Mouse (Mus musculus): ENCODE measurements around the gene Zfp786. TPM values are rescaled to one million over a fixed set of nuclear protein-coding genes. Genes with fewer than 3 reads are reported as not detected.
"Not testable (repeated sequence)": the region's sequence is repeated elsewhere in the genome, so short reads cannot be mapped to it uniquely, and the experiment has no call there.

Zfp786 gene
- polyA plus RNA-seq, 1 experiment from 2014 or later: 5.6 TPM

DNA sequence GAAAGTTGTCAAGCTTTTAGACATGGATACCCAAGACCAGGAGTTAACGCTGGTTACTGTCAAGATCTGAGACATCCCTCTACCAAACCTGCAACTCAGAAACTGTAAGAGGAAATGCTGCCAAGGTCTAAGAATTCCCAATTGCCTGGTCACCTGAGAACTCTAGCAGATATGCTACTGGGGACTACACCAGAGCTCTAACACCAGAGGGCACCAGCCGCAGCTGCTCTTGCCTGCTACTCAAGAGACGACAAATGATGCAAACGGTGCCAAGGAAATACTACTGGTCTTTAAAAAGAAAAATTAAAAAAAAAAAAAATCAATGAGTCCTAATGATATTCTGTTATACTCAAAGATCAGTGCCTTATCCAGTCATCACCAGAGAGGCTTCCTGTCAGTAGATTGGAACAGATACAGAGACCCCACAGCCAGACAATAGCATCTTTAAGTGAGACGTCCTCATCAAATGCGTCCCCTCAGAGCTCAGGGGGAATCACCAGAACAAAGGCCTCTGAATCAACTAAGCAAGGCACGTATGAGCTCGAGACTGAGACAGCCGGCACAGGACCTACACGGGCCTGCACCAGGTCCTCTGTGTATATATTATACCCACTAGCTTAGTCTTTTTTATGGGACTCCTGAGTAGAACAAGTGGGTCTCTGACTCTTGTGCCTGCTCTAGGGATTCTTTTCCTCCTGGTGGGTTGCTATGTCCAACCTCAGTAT is 36.4 kb downstream of the Zfp786 start:
- H3K36me3 ChIP-seq: peaks cover 51% of the 10 kb centered on the region
- H3K9ac ChIP-seq: no peak overlapping the region
- H3K27ac ChIP-seq: no peak overlapping the region
- ATAC-seq (ENCODE audit: low FRiP score, low read depth): no peak
- WGBS: 67% methylated on average over 10 of the region's 10 CpGs
- H3K9me3 ChIP-seq: no peaks in the 10 kb centered on the region
- H3K4me1 ChIP-seq: no peaks in the 10 kb centered on the region
- no peak overlapping the region for H3K4me3 ChIP-seq
- no peaks in the 10 kb centered on the region for H3K27me3 ChIP-seq
- H3K4me2 ChIP-seq (replicated peaks): no peak overlapping the region

GRCm38 (mm10) chr6:47793284-47793683 is 37.4 kb downstream of the Zfp786 start:
- peaks cover 41% of the 10 kb centered on the region for H3K36me3 ChIP-seq
- WGBS: 74% methylated on average over 5 of the region's 5 CpGs
- H3K27me3 ChIP-seq: no peaks in the 10 kb centered on the region
- no peak overlapping the region for H3K27ac ChIP-seq
- ATAC-seq (ENCODE audit: low FRiP score, low read depth): no peak
- H3K4me3 ChIP-seq: no peak overlapping the region
- H3K4me2 ChIP-seq (replicated peaks): no peak overlapping the region
- H3K9ac ChIP-seq: no peak overlapping the region
- no peaks in the 10 kb centered on the region for H3K9me3 ChIP-seq
- 0 out of 2 replicates have a peak, but pooled peaks cover 5% of the 10 kb centered on the region for H3K4me1 ChIP-seq

- H3K36me3 ChIP-seq: peaks cover 34% of the 10 kb centered on the region
- H3K4me3 ChIP-seq: no peak overlapping the region
- no peaks in the 10 kb centered on the region for H3K9me3 ChIP-seq
- 0 out of 2 replicates have a peak, but pooled peaks cover 5% of the 10 kb centered on the region for H3K4me1 ChIP-seq
- no peak overlapping the region for H3K27ac ChIP-seq
- 86% methylated on average over 2 of the region's 2 CpGs for WGBS
- no peak overlapping the region for H3K9ac ChIP-seq
- H3K4me2 ChIP-seq (replicated peaks): no peak overlapping the region
- no peak for ATAC-seq (ENCODE audit: low FRiP score, low read depth)
- no peaks in the 10 kb centered on the region for H3K27me3 ChIP-seq
Observed at GRCm38 (mm10) chr6:47792533-47792932, 38.1 kb downstream of the Zfp786 start.

DNA sequence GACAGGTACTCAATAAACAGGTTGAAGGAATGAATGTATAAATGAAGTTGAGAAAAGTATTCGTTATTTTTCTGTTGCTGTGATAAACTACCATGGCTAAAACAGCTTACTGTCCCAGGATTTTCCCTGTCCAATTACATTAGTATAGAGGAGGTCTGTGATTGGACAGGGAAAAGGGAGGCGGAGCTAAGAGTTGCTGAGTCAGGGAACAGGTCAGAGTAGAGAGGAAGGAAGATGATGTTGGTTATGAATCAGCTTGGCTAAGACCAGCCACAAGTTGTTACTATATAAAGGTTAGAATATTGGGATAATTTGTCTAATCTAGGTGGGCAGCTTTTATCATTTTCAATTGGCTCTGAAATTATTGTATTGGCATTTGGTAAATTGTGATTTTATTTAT is 39.9 kb downstream of the Zfp786 start:
- H3K9ac ChIP-seq: no peak overlapping the region

DNA sequence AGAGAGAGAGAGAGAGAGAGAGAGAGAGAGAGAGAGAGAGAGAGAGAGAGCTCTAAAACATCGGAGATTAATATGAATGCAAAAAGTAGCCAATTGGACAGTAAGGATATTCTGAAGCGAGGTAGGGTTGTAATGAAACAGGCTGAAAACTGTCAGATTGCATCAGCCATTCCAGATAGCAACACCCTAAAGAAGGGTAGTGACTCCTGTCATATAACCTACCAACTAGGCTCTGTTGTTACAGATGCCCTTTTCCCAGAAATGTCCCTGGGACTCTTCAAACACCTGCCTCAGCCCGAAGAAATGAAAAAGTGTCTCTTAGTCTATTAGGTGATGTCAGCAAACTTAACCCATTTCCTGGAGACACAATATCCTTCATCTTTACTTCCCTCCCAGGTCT is 41.8 kb downstream of the Zfp786 start:
- Histone ChIP-seq H3K27ac (peak overlapping the region; percentile 92), H3K4me1 (0 out of 2 replicates have a peak, but pooled peaks cover 5% of the 10 kb centered on the region)
- no peak for ATAC-seq (ENCODE audit: low FRiP score, low read depth)

More for the DNA sequence above, 39.9 kb downstream of the Zfp786 start:
- Histone ChIP-seq H3K27ac (no peak overlapping the region), H3K4me1 (0 out of 2 replicates have a peak, but pooled peaks cover 5% of the 10 kb centered on the region), H3K4me2 (replicated peaks) (no peak overlapping the region), H3K4me3 (no peak overlapping the region), H3K9me3 (no peaks in the 10 kb centered on the region), H3K36me3 (peaks cover 18% of the 10 kb centered on the region), H3K27me3 (no peaks in the 10 kb centered on the region)
- 51% methylated on average over 2 of the region's 2 CpGs for WGBS
- ATAC-seq (ENCODE audit: low FRiP score, low read depth): no peak

DNA sequence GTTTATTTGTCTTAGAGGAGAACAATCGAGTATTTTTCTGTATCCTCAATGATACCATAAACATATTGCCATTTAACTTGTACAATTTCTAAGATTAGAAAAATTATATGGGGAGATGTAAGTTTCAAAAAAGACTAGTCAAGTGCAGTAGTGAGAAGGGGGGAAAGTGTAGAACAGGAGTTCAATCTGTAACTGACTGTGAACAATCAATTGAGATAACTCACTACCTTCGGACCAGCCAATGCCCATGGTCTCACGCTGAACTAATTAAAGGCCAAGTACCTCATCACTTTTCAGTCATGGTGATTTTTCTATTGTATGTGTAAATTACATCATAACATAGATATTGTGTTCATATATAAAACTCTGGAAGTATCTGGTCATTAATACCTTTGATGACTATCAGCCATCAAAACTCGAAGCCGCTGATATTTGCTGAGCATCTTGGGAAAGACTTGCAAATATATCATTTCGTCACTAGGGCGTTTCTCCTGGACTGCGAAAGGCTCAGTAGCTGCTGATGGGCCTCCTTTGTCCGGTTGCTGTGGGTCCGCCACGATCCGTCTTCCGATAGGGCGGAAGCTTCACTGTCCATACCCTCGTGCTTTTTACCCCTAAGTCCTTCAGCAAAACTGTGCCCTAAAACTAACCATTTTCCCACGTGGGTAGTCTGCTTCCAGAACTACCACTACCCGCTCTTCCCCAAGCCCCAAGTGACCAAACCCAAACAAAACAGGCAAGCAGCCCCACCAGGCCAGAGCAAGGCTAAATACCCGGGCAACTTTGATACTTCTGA is 42.5 kb downstream of the Zfp786 start:
- peak; percentile 94 for ATAC-seq (ENCODE audit: low FRiP score, low read depth)
- H3K9me3 ChIP-seq: no peaks in the 10 kb centered on the region
- H3K4me1 ChIP-seq: 0 out of 2 replicates have a peak, but pooled peaks cover 5% of the 10 kb centered on the region
- peak overlapping the region; percentile 92 for H3K27ac ChIP-seq
- peak overlapping the region; percentile 55 for H3K4me3 ChIP-seq
- peak overlapping the region; percentile 77 for H3K9ac ChIP-seq
- peak overlapping the region; percentile 65 for H3K4me2 ChIP-seq (replicated peaks)
- H3K36me3 ChIP-seq: no peaks in the 10 kb centered on the region
- WGBS: under 1% methylated on average over 18 of the region's 18 CpGs
- no peaks in the 10 kb centered on the region for H3K27me3 ChIP-seq

More for the DNA sequence above, 41.8 kb downstream of the Zfp786 start:
- no peaks in the 10 kb centered on the region for H3K27me3 ChIP-seq
- peak overlapping the region; percentile 55 for H3K4me3 ChIP-seq
- H3K4me2 ChIP-seq (replicated peaks): peak overlapping the region; percentile 65
- H3K36me3 ChIP-seq: no peaks in the 10 kb centered on the region
- H3K9ac ChIP-seq: peak overlapping the region; percentile 77
- no peaks in the 10 kb centered on the region for H3K9me3 ChIP-seq
- WGBS: 46% methylated on average over 3 of the region's 3 CpGs

- 75% methylated on average over 5 of the region's 5 CpGs for WGBS
- no peaks in the 10 kb centered on the region for H3K27me3 ChIP-seq
- H3K9ac ChIP-seq: no peak overlapping the region
- no peaks in the 10 kb centered on the region for H3K9me3 ChIP-seq
- peaks cover 10% of the 10 kb centered on the region; the same call in 1 of the 2 replicates for H3K4me1 ChIP-seq
- H3K36me3 ChIP-seq: no peaks in the 10 kb centered on the region
- H3K27ac ChIP-seq: no peak overlapping the region
- H3K4me3 ChIP-seq: no peak overlapping the region
- ATAC-seq (ENCODE audit: low FRiP score, low read depth): no peak
- H3K4me2 ChIP-seq (replicated peaks): no peak overlapping the region
Observed at GRCm38 (mm10) chr6:47784707-47785412, 45.8 kb downstream of the Zfp786 start.

DNA sequence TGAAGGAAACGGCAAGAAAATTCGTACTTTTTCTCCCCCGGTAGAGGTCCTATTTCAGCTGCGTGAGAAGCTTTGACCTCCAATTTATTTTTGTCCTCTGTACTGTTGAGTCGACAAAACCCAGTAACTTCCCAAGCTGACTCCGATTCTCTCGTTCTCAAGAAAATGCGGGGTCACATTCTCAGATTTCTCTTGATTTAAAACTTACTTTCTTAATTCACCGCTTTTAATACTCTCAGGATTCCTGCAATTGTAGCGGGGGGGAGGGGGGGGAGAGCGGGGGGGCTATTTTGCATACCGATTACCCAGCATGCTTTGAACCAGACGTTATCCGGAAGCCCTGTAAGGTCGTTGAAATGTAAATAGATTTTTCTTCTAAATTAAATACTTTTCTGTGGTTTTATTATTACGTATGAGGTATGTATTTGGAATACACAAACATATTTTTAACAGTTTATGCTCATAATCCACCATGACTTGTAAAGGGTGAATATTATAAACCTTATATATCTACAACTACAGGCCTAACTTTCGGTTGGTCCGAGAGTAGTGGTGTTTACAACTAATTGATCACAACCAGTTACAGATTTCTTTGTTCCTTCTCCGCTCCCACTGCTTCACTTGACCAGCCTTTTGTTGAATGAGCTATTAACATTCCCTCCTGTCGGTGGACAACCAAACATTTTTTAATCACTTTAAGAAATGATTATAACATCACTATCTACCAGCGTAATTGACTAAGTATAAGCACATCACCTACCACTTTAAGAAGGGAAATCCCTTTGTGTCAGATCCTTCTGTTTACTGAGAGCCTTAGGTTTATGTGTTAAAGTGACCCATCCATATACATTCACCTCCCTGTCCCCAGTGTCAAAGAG is 49.3 kb downstream of the Zfp786 start:
- H3K9me3 ChIP-seq: no peaks in the 10 kb centered on the region
- 0 out of 2 replicates have a peak, but pooled peaks cover 3% of the 10 kb centered on the region for H3K27me3 ChIP-seq
- no peaks in the 10 kb centered on the region for H3K36me3 ChIP-seq
- ATAC-seq (ENCODE audit: low FRiP score, low read depth): peak; percentile 53; the same call in 1 of the 2 replicates
- peak overlapping the region; percentile 52; the same call in 1 of the 2 replicates for H3K27ac ChIP-seq
- peak overlapping the region; percentile 53 for H3K4me2 ChIP-seq (replicated peaks)
- peaks cover 5% of the 10 kb centered on the region; the same call in 1 of the 2 replicates for H3K4me1 ChIP-seq
- WGBS: under 1% methylated on average over 21 of the region's 21 CpGs
- H3K4me3 ChIP-seq: peak overlapping the region; percentile 54
- peak overlapping the region; percentile 37 for H3K9ac ChIP-seq

DNA sequence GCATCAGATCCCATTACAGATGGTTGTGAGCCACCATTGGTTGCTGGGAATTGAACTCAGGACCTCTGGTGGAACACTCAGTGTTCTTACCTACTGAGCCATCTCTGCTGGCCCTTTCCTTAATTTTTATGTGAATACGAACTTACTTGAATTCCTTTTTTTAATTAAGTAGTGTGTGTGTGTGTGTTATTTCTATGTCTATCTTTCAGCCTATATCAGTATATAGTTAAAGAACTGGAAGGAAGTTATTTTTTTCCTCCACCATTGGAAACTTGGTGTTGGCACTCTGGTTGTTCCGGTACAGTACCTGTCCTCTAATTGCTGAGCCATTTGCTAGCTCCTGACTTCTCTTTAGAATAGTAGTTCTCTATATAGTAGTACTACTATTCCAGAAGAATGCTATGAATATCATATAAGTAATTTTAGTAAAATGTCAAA is 50.1 kb downstream of the Zfp786 start:
- peaks cover 5% of the 10 kb centered on the region; the same call in 1 of the 2 replicates for H3K4me1 ChIP-seq
- no peak overlapping the region for H3K9ac ChIP-seq
- WGBS: 8% methylated on average over 2 of the region's 2 CpGs
- peak overlapping the region; percentile 54 for H3K4me3 ChIP-seq
- ATAC-seq (ENCODE audit: low FRiP score, low read depth): peak; percentile 39
- 0 out of 2 replicates have a peak, but pooled peaks cover 3% of the 10 kb centered on the region for H3K27me3 ChIP-seq
- no peak overlapping the region for H3K27ac ChIP-seq
- no peaks in the 10 kb centered on the region for H3K9me3 ChIP-seq
- no peaks in the 10 kb centered on the region for H3K36me3 ChIP-seq
- peak overlapping the region; percentile 53 for H3K4me2 ChIP-seq (replicated peaks)

- ATAC-seq (ENCODE audit: low FRiP score, low read depth); H3K9ac ChIP-seq; H3K4me1 ChIP-seq; H3K27me3 ChIP-seq; H3K36me3 ChIP-seq; H3K27ac ChIP-seq; H3K9me3 ChIP-seq: not testable (repeated sequence)
- H3K4me2 ChIP-seq (replicated peaks): peak overlapping the region; percentile 48
- H3K4me3 ChIP-seq: peak overlapping the region; percentile 24
- WGBS: 56% methylated on average over 9 of the region's 19 CpGs
Observed at GRCm38 (mm10) chr6:47771760-47772159, 58.9 kb downstream of the Zfp786 start.

- not testable (repeated sequence) for H3K9ac ChIP-seq; ATAC-seq (ENCODE audit: low FRiP score, low read depth); H3K4me2 ChIP-seq (replicated peaks); H3K27ac ChIP-seq; H3K27me3 ChIP-seq; H3K4me1 ChIP-seq; H3K9me3 ChIP-seq; H3K36me3 ChIP-seq; H3K4me3 ChIP-seq
- 83% methylated on average over 12 of the region's 12 CpGs for WGBS
Observed at GRCm38 (mm10) chr6:47771113-47771512, 59.6 kb downstream of the Zfp786 start.

Measured in limb, embryonic 13.5 days (tissue).